In the genomic region with DNA sequence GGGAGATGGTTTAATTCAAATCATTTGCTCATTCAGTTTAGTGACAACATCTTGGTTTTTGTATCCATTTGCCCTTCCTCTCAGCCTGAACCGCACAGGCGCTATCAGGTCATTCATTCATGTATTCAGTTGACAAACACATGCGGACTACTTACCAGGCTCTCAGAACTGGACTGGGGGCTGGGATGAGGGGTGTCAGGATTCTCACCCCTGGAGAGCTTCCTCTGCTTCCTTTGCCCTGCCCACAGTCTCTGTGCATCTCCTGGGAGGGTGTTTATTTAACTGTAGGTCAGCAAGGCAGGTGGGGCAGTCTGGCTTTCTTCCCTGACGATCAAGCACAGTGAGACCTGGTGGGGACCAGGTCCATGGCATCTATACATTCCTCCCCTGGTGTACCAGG, we compare ENCODE assay signal across 27 mouse cellular contexts.
"Had no signal": no experiment of that assay in that cellular context is flagged by ENCODE, and none has a peak within 500 bp of the region (broad histone marks: within the 10 kb centered on the region; RNA-seq: fewer than 3 reads in every experiment).

No protein-coding gene starts in this region.

- H3K36me3 ChIP-seq: heart, embryonic 13.5 days; heart, embryonic 15.5 days; intestine, embryonic 15.5 days; limb, embryonic 13.5 days; limb, embryonic 15.5 days; liver, embryonic 13.5 days; liver, embryonic 15.5 days had no signal

- DNase-seq: gastrocnemius, adult 2 months; gastrocnemius, postnatal 10 days; gastrocnemius, postnatal 25 days; heart, adult 18-20 months; heart, postnatal 14 days; heart, postnatal 36 days; kidney, adult 18-20 months; kidney, adult 8-10 months; kidney, postnatal 10 days; kidney, postnatal 25 days; kidney, postnatal 4 days; layer of hippocampus, adult 9-11 months; layer of hippocampus, postnatal 36 days; left cerebral cortex, postnatal 4 days; liver, embryonic 13.5 days; liver, postnatal 0 days had no signal

- H3K4me1 ChIP-seq: heart, embryonic 13.5 days; heart, embryonic 15.5 days; intestine, embryonic 15.5 days; liver, embryonic 13.5 days; liver, embryonic 15.5 days had no signal

- H3K9ac ChIP-seq: heart, embryonic 13.5 days; heart, embryonic 15.5 days; hindbrain, embryonic 14.5 days; intestine, embryonic 15.5 days; limb, embryonic 13.5 days; limb, embryonic 15.5 days; liver, embryonic 13.5 days; liver, embryonic 15.5 days; liver, postnatal 0 days had no signal

- H3K4me2 ChIP-seq: heart, embryonic 11.5 days; heart, embryonic 13.5 days; heart, embryonic 15.5 days; hindbrain, embryonic 14.5 days; intestine, embryonic 15.5 days; limb, embryonic 13.5 days; limb, embryonic 15.5 days; liver, embryonic 13.5 days; liver, embryonic 15.5 days had no signal

- ATAC-seq: hindbrain, embryonic 16.5 days; inflammation-experienced regulatory T-cells, adult 6 months; intestine, embryonic 15.5 days; intestine, postnatal 0 days; liver, postnatal 0 days had no signal

- H3K4me3 ChIP-seq: gastrocnemius, adult 2 months; heart, embryonic 13.5 days; heart, embryonic 15.5 days; intestine, embryonic 15.5 days; limb, embryonic 13.5 days; limb, embryonic 15.5 days; liver, embryonic 13.5 days; liver, embryonic 15.5 days had no signal

- H3K27ac ChIP-seq: gastrocnemius, adult 2 months; heart, embryonic 13.5 days; heart, embryonic 15.5 days; hindbrain, embryonic 14.5 days; intestine, embryonic 15.5 days; limb, embryonic 13.5 days; limb, embryonic 15.5 days; liver, embryonic 13.5 days; liver, embryonic 15.5 days had no signal

- H3K27me3 ChIP-seq: heart, embryonic 13.5 days; heart, embryonic 15.5 days; intestine, embryonic 15.5 days; limb, embryonic 13.5 days; limb, embryonic 15.5 days; liver, embryonic 13.5 days; liver, embryonic 15.5 days had no signal

- H3K9me3 ChIP-seq: heart, embryonic 13.5 days; heart, embryonic 15.5 days; intestine, embryonic 15.5 days; limb, embryonic 13.5 days; limb, embryonic 15.5 days; liver, embryonic 13.5 days; liver, embryonic 15.5 days had no signal
